Mouse (Mus musculus): Measurements from ENCODE around the gene Arhgef6.

- TF ChIP-seq CTCF (IDR thresholded peaks at IDR 0.05; ENCODE audit: low read depth): no peak
- TF ChIP-seq EP300 (IDR thresholded peaks at IDR 0.05; ENCODE audit: low read depth): no peak
Observed at GRCm38 (mm10) chrX:57228178-57228577, 110.4 kb downstream of the Arhgef6 start.
